Mouse (Mus musculus): ENCODE results near the gene Chn2. TPM values are rescaled to one million over a fixed set of nuclear protein-coding genes. Genes with fewer than 3 reads are reported as not detected.

The Chn2 gene
- total and polyA plus RNA-seq, 3 experiments: not detected

DNA sequence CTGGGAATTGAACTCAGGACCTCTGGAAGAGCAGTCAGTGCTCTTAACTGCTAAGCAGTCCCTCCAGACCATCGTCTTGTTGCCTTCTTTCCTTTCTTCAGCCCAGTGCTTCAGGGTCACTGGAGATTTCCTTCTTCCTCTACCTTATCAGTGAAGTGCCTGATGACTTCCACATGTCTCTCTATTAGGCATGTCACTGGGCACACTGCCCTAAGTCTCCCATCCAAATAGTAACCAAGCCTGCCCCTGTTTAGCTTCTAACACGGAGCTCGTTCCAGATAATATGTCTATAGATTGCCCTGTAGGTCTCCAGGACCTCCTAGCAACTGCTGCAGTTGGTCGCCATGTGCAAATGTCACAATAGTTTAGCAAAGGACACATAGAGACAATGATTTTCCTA, 62.9 kb downstream of the Chn2 start:
- Histone ChIP-seq H3K9ac (ENCODE audit: control insufficient read depth, low read depth, low read length, poor library complexity, severe bottlenecking) (no peak overlapping the region), H3K4me1 (ENCODE audit: control insufficient read depth in 1 of 2, insufficient read depth in 2 of 2, low read length in 2 of 2) (no peaks in the 10 kb centered on the region), H3K27ac (ENCODE audit: control insufficient read depth, low read depth, low read length) (no peak overlapping the region), H3K9me3 (replicated peaks; ENCODE audit: insufficient read depth, low read length) (no peaks in the 10 kb centered on the region), H3K79me2 (ENCODE audit: control insufficient read depth, insufficient read depth, low read length, poor library complexity) (no peaks in the 10 kb centered on the region), H3K27me3 (ENCODE audit: control insufficient read depth in 1 of 2, insufficient read depth in 2 of 2, low read length in 2 of 2) (no peaks in the 10 kb centered on the region), H3K4me3 (ENCODE audit: control insufficient read depth in 1 of 2, insufficient read depth in 1 of 2, low read depth in 2 of 2, low read length in 2 of 2) (no peak overlapping the region), H3K36me3 (ENCODE audit: control insufficient read depth in 1 of 2, insufficient read depth in 2 of 2, low read length in 2 of 2) (no peaks in the 10 kb centered on the region)
- TF ChIP-seq MYB (IDR thresholded peaks at IDR 0.05; ENCODE audit: low read depth, low read length) (no peak), POLR2A (IDR thresholded peaks at IDR 0.05; ENCODE audit: control insufficient read depth in 1 of 2, insufficient read depth in 1 of 2, low read depth in 1 of 2, low read length in 2 of 2, poor library complexity in 1 of 2) (no peak), USF2 (IDR thresholded peaks at IDR 0.05; ENCODE audit: borderline replicate concordance in 1 of 2, insufficient read depth in 1 of 2, low read depth in 1 of 2, low read length in 2 of 2) (no peak), MAX (IDR thresholded peaks at IDR 0.05; ENCODE audit: low read length) (no peak), RAD21 (IDR thresholded peaks at IDR 0.05; ENCODE audit: low read depth, low read length) (no peak), CTCF (IDR thresholded peaks at IDR 0.05 in 2 of 3, conservative IDR thresholded peaks at IDR 0.05 in 1 of 3; ENCODE audit: control insufficient read depth in 1 of 3, insufficient read depth in 1 of 3, low read depth in 2 of 3, low read length in 3 of 3, poor library complexity in 1 of 3, severe bottlenecking in 1 of 3) (no peak), USF1 (IDR thresholded peaks at IDR 0.05; ENCODE audit: low read depth, low read length) (no peak), GABPA (IDR thresholded peaks at IDR 0.05; ENCODE audit: low read depth, low read length) (no peak), GATA1 (IDR thresholded peaks at IDR 0.05; ENCODE audit: low read depth, low read length) (no peak), EP300 (IDR thresholded peaks at IDR 0.05; ENCODE audit: low read depth in 1 of 2, low read length in 2 of 2) (no peak), TBP (IDR thresholded peaks at IDR 0.05; ENCODE audit: low read depth, low read length) (no peak)
- no peak for DNase-seq (ENCODE audit: low read depth, low spot score)

DNA sequence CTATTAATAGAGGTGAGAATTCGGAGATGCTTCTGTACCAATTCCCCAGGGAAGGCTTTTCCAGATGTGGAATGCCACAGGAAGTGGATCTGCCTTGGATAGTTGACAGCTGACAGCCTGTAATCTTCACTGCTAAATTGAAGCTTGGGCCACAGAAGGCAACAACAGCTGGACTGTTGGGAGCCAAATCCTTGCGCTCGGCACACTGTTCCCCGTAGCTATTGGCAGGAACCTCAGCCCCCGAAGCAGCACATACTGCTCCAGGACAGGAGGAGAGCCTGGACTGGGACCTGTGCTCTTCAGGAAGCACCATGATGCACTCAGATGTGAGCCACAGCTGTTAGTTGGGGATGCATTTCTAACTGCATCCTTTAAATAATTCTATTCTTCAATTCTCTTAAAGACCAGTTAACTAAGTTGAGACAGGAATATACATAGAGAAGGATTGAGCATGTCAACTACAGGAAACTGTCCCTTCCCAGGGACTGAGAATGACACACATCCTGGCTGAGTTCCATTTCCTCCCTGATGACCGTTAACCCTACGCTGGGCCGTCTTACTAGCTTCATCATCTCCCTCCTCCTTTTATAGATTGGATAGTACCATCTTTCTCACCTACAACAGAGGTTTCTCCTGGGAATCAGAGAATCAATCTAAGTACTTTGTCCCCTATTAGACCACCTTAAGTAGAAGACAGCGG, 64.1 kb downstream of the Chn2 start:
- no peaks in the 10 kb centered on the region for H3K36me3 ChIP-seq (ENCODE audit: control insufficient read depth in 1 of 2, insufficient read depth in 2 of 2, low read length in 2 of 2)
- H3K4me1 ChIP-seq (ENCODE audit: control insufficient read depth in 1 of 2, insufficient read depth in 2 of 2, low read length in 2 of 2): no peaks in the 10 kb centered on the region
- H3K79me2 ChIP-seq (ENCODE audit: control insufficient read depth, insufficient read depth, low read length, poor library complexity): no peaks in the 10 kb centered on the region
- no peak overlapping the region for H3K9ac ChIP-seq (ENCODE audit: control insufficient read depth, low read depth, low read length, poor library complexity, severe bottlenecking)
- no peak for DNase-seq (ENCODE audit: low read depth, low spot score)
- TF ChIP-seq E2F4 (IDR thresholded peaks at IDR 0.05; ENCODE audit: borderline replicate concordance, low read depth, low read length) (no peak), ZKSCAN1 (IDR thresholded peaks at IDR 0.05; ENCODE audit: low read depth, low read length) (no peak), GABPA (IDR thresholded peaks at IDR 0.05; ENCODE audit: low read depth, low read length) (no peak), GATA1 (IDR thresholded peaks at IDR 0.05; ENCODE audit: low read depth, low read length) (no peak), SMC3 (IDR thresholded peaks at IDR 0.05; ENCODE audit: low read depth, low read length) (no peak), TAL1 (IDR thresholded peaks at IDR 0.05; ENCODE audit: low read length) (no peak), POLR2AphosphoS5 (IDR thresholded peaks at IDR 0.05; ENCODE audit: borderline replicate concordance, low read depth, low read length) (no peak), MXI1 (IDR thresholded peaks at IDR 0.05; ENCODE audit: low read depth, low read length) (no peak), MYC (IDR thresholded peaks at IDR 0.05; ENCODE audit: low read depth, low read length) (no peak)
- no peaks in the 10 kb centered on the region for H3K9me3 ChIP-seq (replicated peaks; ENCODE audit: insufficient read depth, low read length)
- no peaks in the 10 kb centered on the region for H3K27me3 ChIP-seq (ENCODE audit: control insufficient read depth in 1 of 2, insufficient read depth in 2 of 2, low read length in 2 of 2)
- H3K27ac ChIP-seq (ENCODE audit: control insufficient read depth, low read depth, low read length): no peak overlapping the region
- H3K4me3 ChIP-seq (ENCODE audit: control insufficient read depth in 1 of 2, insufficient read depth in 1 of 2, low read depth in 2 of 2, low read length in 2 of 2): no peak overlapping the region
